Mouse (Mus musculus): Measurements from ENCODE around the gene Fam102a. TPM values are rescaled to one million over a fixed set of nuclear protein-coding genes. Genes with fewer than 3 reads are reported as not detected.
A peak's percentile ranks its signal among the peaks of the same experiment; 100 is the strongest.

Gene Fam102a
- polyA plus RNA-seq, 1 experiment = 1.8 TPM

DNA sequence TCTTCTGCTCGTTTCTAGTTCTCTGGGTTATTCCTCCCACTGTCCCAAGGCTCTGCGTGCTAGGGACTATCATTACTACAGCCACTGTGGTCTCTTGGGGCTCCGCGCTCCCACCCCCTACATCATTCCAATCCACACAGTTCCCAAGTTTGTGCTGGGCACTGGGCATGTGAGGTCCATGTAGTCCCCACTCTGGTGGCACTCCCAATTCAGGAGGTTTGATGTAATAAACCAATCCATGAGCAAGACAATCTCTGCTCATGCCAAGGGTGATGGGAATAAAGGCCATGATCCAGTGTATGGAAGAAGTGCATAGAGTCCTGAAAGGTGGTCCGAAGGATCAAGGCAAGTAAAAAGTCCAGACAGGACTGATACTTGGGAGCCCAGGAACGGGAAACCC lies 39.4 kb downstream of the Fam102a start, which contains the start of gene Pip5kl1:
Gene Pip5kl1, plus strand, starts transcription at position 301 of the 400 bp plus-strand sequence.
- TF ChIP-seq FLI1 (IDR thresholded peaks at IDR 0.05; ENCODE audit: low read length) = no peak
- no peak for TF ChIP-seq GATA1 (IDR thresholded peaks at IDR 0.05; ENCODE audit: borderline replicate concordance, low read length)
- H3K9me3 ChIP-seq = no peaks in the 10 kb centered on the region
- H3K27me3 ChIP-seq (replicated peaks) = peaks cover 41% of the 10 kb centered on the region
- H3K36me3 ChIP-seq (replicated peaks; ENCODE audit: low read length) = peaks cover 28% of the 10 kb centered on the region
- H3K4me3 ChIP-seq (replicated peaks) = peak within 1 kb of the TSS; percentile 48
- peaks cover 58% of the 10 kb centered on the region for H3K4me1 ChIP-seq

GRCm38 (mm10) chr2:32574901-32575585 lies 39.9 kb downstream of the Fam102a start:
- peak overlapping the region; percentile 48 for H3K4me3 ChIP-seq (replicated peaks)
- H3K36me3 ChIP-seq (replicated peaks; ENCODE audit: low read length) = peaks cover 28% of the 10 kb centered on the region
- TF ChIP-seq FLI1 (IDR thresholded peaks at IDR 0.05; ENCODE audit: low read length) (no peak), GATA1 (IDR thresholded peaks at IDR 0.05; ENCODE audit: borderline replicate concordance, low read length) (no peak)
- H3K9me3 ChIP-seq = no peaks in the 10 kb centered on the region
- H3K4me1 ChIP-seq = peaks cover 52% of the 10 kb centered on the region
- H3K27me3 ChIP-seq (replicated peaks) = peaks cover 47% of the 10 kb centered on the region

DNA sequence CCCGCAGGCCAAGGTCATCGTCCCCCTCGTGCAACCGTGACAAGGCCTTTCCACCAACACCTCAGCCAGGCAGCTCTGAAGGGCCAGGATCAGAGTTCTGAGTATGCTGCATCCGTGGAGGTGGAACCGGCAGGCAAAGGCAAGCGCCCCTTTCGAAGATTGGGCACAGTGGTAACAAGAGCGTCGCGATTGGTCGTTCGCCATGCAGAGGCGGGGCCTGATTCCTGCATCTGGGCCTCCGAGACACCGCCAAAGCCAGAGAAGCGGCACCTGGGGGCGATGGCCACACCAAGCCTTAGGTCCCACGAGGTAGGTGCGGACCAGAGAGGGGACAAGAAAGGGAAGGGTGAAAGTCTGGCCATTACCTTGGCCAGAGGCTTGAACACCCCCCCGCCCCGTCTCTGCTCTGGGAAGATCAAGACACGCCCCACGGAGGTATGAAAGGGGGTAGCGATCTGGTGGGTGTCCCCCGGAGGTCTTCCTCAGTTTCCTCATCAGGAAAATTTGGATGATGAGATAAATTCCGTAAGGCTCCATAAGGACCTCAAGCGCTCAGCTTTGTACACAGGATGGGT lies 40.5 kb downstream of the Fam102a start, which contains the start of gene 9430097D07Rik:
Gene 9430097D07Rik, minus strand, starts transcription at position 99 of the 575 bp plus-strand sequence.
- peaks cover 47% of the 10 kb centered on the region for H3K4me1 ChIP-seq
- H3K9me3 ChIP-seq = no peaks in the 10 kb centered on the region
- H3K36me3 ChIP-seq (replicated peaks; ENCODE audit: low read length) = peaks cover 28% of the 10 kb centered on the region
- H3K4me3 ChIP-seq (replicated peaks) = peak within 1 kb of the TSS; percentile 48
- TF ChIP-seq FLI1 (IDR thresholded peaks at IDR 0.05; ENCODE audit: low read length) (no peak), GATA1 (IDR thresholded peaks at IDR 0.05; ENCODE audit: borderline replicate concordance, low read length) (no peak)
- H3K27me3 ChIP-seq (replicated peaks) = peaks cover 53% of the 10 kb centered on the region

DNA sequence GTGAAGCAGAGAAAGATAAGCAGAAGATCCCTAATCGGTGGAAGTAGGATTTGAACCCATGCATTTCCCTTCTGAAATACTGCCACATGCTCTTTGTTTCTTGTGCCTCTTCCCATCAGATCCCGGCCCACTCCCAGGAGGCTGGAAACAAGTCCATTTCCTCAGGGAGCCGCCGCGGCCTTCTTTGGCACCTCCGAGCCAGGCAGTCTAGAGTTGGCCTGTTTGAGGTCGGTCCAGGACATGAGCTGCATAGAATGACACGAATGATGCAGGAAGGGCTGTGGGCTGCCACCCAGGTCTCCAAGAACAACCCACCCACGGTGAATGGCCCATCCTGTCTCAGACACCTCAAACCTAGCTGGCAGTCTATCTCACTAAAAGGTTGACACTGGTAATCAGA lies 41.4 kb downstream of the Fam102a start:
- no peak for TF ChIP-seq FLI1 (IDR thresholded peaks at IDR 0.05; ENCODE audit: low read length)
- TF ChIP-seq GATA1 (IDR thresholded peaks at IDR 0.05; ENCODE audit: borderline replicate concordance, low read length) = no peak
- Histone ChIP-seq H3K4me3 (replicated peaks) (no peak overlapping the region), H3K36me3 (replicated peaks; ENCODE audit: low read length) (peaks cover 28% of the 10 kb centered on the region), H3K9me3 (no peaks in the 10 kb centered on the region), H3K27me3 (replicated peaks) (peaks cover 61% of the 10 kb centered on the region), H3K4me1 (peaks cover 46% of the 10 kb centered on the region)

DNA sequence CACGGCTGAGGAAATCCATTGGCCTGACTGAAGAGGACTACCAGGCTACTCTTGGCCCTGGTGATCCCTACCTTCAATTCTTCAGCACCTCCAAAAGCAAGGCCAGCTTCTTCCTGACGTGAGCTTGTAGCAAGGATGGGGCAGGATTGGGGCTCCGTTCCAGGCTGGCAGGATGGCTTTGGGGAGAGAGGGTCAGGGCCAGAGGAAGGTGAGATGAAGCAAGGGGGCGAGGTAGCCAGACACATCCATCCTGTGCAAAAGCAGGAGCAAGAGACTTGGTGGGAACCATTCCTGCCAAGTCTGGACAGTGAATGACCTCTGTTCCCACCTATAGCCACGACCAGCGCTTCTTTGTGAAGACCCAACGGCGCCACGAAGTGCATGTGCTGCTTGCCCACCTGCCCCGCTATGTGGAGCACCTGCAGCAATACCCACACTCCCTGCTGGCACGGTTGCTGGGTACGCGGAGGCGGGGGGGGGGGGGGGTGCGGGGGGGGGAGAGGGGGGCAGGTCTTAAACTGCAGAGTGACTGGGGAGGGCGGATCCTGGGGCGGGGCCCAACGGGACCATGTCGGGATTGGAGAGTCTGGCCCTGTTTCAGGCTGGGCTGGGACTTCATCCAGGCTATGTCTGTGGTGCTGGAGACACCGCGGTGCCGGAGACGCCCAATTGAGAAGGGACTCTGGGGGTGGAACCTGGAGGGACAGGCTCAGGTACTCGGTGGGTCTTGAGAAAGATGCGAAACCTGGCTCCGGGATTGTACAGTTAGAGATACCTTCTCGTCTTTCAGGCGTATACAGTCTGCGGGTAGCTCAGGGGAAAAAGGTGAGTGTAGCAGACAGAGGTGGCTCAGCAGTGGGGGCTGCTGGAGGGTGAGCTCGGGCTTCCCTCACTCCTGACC lies 43.3 kb downstream of the Fam102a start:
- peaks cover 64% of the 10 kb centered on the region for H3K27me3 ChIP-seq (replicated peaks)

GRCm38 (mm10) chr2:32581450-32582095 lies 46.4 kb downstream of the Fam102a start:
- TF ChIP-seq GATA1 (IDR thresholded peaks at IDR 0.05; ENCODE audit: borderline replicate concordance, low read length) (no peak), FLI1 (IDR thresholded peaks at IDR 0.05; ENCODE audit: low read length) (no peak)
- Histone ChIP-seq H3K4me1 (peaks cover 51% of the 10 kb centered on the region), H3K36me3 (replicated peaks; ENCODE audit: low read length) (no peaks in the 10 kb centered on the region), H3K9me3 (no peaks in the 10 kb centered on the region), H3K4me3 (replicated peaks) (no peak overlapping the region), H3K27me3 (replicated peaks) (peaks cover 49% of the 10 kb centered on the region)

More for the DNA sequence above, 43.3 kb downstream of the Fam102a start:
- peaks cover 13% of the 10 kb centered on the region for H3K36me3 ChIP-seq (replicated peaks; ENCODE audit: low read length)
- no peak overlapping the region for H3K4me3 ChIP-seq (replicated peaks)
- no peaks in the 10 kb centered on the region for H3K9me3 ChIP-seq
- TF ChIP-seq FLI1 (IDR thresholded peaks at IDR 0.05; ENCODE audit: low read length) = no peak
- no peak for TF ChIP-seq GATA1 (IDR thresholded peaks at IDR 0.05; ENCODE audit: borderline replicate concordance, low read length)
- peaks cover 38% of the 10 kb centered on the region for H3K4me1 ChIP-seq

DNA sequence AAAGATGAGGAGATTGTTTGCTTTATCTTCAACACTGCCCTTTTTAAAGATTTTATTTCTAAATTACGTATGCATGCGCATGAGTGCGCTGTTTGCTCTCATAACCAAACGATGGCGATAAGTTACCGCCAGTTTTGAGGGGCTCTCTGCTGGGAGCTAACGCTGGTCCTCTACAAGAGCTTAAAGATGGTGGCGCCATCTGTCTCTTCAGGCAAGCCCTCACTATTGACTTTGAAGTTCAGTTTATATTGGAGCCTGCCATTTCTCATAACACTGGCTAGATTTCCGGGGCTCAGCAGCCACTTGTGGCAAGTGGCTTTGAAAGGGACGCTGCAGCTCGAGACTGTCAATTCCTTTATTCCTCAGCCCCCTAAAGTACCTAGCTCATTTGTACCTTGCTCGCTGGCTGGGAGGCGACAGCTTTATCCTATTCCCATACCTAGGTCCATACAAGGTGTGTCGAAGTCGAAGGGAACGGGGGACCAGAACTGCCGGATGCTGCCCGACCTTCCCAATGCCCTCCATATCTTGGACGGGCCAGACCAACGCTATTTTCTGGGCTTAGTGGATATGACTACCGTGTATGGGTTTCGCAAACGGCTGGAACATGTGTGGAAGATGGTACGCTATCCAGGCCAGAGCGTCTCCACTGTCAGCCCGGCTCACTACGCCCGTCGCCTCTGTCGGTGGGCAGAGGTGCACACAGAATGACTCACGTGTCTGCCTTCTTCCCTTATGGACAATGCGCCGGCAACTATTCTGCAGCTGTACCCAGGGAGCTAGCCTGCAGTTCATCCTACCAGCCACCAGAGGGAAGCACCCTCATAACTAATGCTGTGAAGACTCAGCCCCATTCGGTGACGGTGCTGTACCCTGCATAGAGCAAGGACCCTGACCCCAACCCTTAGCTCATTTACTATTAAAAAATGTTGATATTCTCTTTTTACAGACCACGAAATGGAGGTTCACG lies 48.0 kb downstream of the Fam102a start:
- no peaks in the 10 kb centered on the region for H3K36me3 ChIP-seq (replicated peaks; ENCODE audit: low read length)
- H3K4me1 ChIP-seq = peaks cover 63% of the 10 kb centered on the region
- H3K27me3 ChIP-seq (replicated peaks) = peaks cover 36% of the 10 kb centered on the region
- peak overlapping the region; percentile 91 for H3K4me3 ChIP-seq (replicated peaks)
- TF ChIP-seq FLI1 (IDR thresholded peaks at IDR 0.05; ENCODE audit: low read length) (no peak), GATA1 (IDR thresholded peaks at IDR 0.05; ENCODE audit: borderline replicate concordance, low read length) (no peak)
- no peaks in the 10 kb centered on the region for H3K9me3 ChIP-seq

DNA sequence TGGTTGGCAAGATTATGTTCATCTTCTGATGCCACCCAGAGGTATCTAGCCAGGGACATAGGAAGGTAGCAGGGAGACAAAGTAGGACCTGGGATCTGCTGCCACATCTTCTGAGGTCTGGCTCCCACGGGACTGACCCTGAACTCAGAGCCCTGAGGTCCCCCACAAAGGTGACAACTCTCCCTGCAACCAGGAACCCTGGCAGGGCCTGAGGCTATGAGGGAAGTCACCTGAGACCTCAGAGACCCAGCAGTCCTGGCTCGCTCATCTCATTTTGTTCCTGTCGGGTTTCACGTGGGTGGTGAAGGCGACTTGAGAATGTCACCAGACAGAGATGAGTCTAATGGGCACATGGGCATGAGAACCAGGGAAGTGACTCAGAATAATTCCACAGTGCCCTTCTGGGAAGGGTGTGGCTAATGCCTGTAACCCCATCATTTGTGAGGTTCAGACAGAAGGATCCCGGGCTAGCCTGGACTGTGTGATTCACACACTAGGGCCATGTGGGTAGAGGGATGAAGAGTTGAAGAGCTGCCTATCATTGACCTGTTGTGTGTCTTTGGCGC lies 50.1 kb downstream of the Fam102a start:
- Histone ChIP-seq H3K4me1 (peaks cover 76% of the 10 kb centered on the region), H3K9me3 (no peaks in the 10 kb centered on the region), H3K4me3 (replicated peaks) (no peak overlapping the region), H3K36me3 (replicated peaks; ENCODE audit: low read length) (peaks cover 14% of the 10 kb centered on the region), H3K27me3 (replicated peaks) (peaks cover 15% of the 10 kb centered on the region)
- TF ChIP-seq GATA1 (IDR thresholded peaks at IDR 0.05; ENCODE audit: borderline replicate concordance, low read length) (no peak), FLI1 (IDR thresholded peaks at IDR 0.05; ENCODE audit: low read length) (no peak)
